Mouse (Mus musculus) heart, postnatal 4 days (tissue): Measurements from ENCODE around the gene Rnasek. TPM values are rescaled to one million over a fixed set of nuclear protein-coding genes. Genes with fewer than 3 reads are reported as not detected.
A peak's percentile ranks its signal among the peaks of the same experiment; 100 is the strongest.

Experiments used
- DNase-seq: peaks from one replicate; pipeline ENCODE4 v3.0.0; 2021
- total RNA-seq, 2 experiments: library from RNA; stranded (reverse); gene quantifications; 2 replicates each; pipeline ENCODE4 v1.2.3; 2021

Rnasek gene
- total RNA-seq, 2 experiments from 2014 or later = 95.8 to 96.1 TPM

DNA sequence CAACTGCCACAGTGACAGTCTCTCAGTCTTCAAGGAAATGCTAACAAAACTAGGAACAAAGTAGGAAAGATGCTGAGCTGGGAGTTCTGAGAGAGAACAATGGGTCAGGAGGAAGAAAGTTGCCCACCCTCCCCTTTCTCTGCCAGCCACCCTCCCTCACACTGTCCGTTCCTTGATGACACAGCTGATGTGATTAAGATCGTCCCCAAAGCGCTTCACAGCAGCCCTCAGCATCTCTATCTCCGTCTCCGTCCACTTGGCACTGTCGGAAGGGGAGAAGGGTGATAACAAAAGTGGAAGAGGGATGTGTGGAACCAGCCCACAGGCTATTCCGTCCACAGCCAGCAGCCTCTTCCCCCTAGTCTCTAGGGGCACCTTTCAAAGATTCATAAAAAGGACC is 2.9 kb downstream of the Rnasek start:
- no peak for DNase-seq

DNA sequence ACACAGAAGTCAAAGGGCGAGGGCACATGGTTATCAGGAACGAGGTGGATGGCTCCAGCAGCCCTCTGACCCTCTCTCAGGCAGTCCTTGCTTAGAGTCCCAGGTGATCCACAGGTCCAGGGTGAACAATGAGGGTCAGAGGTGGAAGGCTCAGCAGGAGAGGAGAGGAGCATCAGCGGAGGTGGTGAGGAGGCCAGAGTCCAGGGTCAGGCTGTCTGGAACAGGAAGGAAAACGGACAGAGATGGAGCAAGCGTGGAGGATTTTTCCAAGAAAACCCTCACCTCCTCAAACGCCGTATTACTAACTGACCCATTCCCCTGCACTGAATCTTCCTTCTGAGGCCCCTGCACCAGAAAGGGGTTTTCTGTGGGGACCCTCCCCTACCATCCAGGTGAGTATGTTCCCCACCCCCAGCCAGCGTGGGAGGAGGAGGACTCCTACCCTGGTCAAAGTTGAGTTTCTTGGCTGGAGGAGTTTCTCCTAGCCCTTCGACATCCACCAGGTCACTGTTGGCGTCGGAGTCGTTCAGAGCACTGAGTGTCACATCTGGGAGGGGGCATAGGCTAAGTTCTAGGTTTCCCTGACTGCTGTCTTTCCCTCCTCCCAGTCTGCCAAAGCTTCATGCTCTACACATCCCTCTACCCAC is 4.3 kb downstream of the Rnasek start:
- no peak for DNase-seq

DNA sequence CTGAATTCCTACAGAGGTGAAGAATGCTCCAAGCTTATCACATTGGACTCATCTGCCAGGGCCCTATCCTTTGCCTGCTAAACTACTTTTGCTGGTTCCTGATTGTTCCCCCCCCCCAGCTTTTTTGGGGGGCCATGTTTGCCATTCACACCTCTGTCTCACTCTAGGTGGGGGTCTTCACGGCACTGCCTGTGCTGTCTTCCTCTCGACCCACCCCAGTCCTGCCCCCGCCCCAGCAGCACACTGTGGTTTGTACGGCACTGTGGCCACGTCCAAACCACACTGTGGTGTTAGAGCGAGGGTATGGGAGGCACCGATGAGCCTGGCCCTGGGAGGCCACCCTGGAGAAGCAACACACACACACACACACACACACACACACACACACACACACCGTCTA is 5.1 kb downstream of the Rnasek start:
- no peak for DNase-seq

DNA sequence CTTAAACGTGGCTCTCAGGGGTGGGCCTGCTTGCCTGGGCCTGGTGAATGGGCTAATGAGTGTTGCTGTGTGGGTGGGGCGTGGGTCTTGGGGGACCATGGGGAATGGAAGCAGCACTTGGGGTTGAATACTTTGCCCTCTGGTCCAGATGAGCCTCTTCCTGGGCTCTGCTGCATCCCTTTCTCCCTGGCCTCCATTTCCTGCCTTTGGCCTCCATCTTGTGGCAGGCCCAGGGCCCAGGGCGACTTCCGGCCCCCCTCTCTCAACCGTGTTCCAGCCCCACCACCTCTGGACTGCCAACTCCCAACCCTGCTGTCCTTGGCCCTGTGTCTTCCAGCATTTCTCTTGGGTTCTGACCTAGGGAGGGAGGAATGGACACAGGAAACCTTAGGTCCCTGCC is 5.6 kb downstream of the Rnasek start:
- DNase-seq = no peak

DNA sequence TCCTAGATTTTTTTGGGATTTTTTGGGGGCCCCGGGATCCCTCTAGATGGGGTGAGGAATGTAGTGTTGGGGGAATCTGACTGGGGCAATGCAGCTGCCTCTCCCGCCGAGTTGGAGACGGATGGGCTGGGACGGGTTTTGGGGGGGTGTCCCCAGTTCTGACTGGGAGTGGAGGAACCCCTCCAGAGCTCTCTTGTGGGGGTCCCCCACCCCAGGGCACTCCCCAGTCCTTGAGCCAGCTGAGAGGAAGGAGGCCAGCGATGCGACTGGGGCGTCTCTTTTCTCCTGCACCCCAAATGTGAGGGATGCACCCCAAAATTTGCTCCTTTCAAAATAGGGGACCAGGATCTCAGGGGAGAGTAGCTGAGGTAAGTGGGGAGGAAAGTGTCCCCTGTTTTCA is 6.6 kb downstream of the Rnasek start:
- no peak for DNase-seq

DNA sequence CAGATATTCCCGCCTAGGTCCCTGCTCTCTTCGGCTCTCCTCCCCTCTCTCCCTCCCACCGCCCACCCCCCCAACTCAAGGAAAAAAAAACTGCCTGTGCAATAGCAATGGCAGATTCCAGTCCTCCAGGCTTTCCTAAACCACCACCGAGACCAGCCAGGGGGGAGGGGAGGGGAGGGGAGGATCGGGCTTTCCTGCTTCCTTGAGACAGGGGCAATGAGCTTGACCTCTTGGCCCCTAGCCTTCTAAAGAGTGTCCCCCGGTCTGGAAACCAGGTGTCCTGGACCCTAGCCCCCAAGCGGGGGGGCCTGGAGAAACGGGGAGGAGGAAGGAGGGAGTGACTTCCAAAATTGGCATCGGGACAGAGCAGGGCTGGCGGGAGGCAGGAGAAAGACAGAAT is 7.1 kb downstream of the Rnasek start:
- peak; percentile 67 for DNase-seq

DNA sequence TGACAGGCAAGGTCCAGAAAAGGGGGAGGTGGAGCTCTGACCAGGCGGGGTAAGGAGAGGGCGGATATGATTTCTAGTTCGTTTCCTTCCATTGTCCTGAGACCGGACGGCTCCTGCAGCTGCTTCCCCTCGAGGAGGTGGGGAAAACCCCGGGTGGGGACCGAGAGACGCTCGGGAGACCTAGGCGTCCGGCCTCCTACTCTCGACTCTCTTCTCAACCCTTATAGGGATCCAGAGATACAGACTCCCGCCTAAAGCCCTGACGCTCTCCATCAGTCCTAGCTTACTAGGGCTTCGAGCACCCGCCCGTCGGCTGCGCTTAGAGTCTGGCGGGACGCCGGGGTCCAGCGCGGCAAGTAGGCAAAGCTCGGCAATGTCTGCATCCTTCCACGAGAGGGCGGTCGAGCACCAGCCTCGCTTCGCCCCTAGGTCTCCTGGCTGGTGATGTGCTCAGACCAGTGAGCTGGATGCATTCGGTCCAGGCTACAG is 9.4 kb downstream of the Rnasek start:
- peak; percentile 94 for DNase-seq

DNA sequence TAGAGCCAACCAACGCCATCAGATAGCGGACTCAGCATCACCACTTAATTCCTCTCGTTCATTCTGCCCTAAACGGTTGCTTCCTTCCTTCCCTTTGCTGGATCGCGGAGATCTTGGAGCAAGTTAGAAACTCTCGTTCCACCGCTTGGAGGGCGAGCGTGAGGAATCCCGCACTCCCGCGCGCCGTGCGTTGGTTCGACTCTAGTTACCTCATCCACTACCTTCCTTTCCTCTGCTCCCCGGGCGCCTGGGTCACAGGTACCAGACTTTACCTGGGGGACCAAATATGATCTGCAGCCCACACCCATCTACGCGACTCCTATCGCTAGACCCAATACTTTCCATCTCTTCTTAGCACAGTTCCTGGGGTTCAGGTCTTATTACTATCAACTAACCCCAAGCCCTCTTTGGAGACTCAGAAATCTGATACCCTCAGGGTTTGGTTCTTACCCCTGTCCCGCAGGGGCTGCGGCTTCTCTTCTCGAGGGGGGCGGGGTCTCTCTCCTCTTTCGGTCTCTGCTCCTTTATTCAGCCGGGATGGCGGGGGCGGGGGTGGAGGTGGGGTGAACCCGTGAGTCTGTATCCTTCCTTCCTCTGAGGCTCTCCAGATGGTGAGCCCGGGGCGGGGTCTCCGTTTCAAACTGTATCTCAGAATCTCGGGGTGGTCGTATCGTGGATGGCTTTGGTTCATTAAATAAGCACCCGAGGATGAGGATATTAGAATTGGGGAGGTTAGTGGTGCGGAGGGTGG is 10.2 kb downstream of the Rnasek start, which contains the start of gene Bcl6b:
Bcl6b (minus strand) TSS at position 539 of the 751 bp plus-strand sequence.
- DNase-seq = peak; percentile 69

DNA sequence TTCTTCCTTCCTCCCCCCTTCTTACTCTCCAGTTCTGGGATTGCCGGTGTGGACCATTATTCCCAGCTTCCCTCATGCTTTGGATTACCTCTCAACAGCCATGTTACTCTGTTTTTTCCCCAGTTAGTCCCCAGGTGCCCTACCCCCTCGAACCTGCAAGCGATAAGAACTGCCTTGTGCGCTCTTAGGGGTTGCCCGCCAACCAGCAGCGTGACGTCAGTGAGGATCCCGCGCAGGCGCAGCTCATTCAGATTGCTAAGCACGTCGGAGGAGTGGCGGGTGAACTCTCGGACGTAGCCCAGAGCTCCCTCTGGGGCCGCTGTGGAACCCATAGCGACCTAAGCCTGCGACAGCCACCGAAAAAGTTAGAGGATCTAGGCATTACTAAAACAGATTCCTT is 10.8 kb downstream of the Rnasek start:
- peak; percentile 93 for DNase-seq

DNA sequence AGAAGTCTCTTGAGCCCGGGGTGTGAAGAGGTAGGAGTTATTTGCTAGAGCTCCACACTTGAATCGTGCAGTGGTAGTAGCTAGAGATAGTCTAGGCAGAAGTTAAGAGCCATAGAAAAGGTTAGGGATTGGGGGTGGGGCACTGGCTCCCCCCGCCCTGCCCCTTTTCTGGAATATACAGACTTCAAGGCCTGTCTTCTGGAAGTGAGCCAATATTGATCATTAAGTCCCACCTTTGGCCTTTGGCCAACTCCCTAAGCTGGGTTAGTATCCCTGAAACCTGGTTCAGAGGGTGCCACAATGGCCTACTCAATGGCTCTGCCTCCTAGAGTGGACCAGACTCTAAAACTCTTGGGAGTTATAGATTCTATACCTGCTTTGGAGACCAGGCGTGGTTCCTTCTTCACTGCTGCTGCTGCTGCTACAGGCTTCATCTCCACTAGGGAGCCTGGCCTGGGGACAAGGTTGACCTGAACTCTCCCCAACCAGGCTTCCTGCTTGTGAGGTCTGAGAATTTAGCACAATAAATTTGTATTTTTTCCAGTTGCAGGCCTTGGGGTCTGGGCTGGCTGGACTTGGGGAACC is 11.9 kb downstream of the Rnasek start:
- peak; percentile 29 for DNase-seq

DNA sequence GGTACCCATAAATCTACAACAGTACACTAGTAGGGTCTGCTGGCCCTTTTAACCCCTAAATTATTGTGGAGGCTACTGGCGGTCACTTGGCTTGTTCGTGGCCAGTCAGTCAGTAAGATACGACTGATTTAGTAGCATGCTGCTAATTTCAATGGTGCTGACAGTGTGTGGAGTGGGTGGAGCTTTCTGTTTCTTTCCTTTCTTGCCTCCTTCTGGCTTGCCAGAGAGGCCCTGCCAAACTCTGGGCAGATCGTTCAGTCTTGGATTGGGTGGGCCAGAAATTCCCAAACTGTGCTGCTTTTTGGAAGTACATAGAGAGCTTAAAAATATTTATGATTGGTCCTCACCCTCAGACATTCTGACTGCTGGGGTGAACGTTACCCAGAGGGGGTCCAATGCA is 12.5 kb downstream of the Rnasek start:
- peak; percentile 23 for DNase-seq

DNA sequence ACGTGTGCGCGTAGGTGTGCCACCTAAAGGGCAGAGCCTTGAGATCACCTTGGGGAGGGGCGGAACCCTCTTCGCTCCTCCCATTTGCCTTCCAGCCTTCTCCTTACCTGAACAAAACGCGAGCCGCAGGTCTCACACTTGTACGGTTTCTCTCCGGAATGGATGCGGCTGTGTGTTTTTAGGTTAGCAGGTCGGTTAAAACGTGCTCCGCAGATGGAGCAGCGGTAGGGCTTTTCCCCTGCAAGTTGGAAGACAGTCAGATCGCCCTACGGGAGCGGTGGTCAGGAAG is 13.1 kb downstream of the Rnasek start:
- DNase-seq = no peak

DNA sequence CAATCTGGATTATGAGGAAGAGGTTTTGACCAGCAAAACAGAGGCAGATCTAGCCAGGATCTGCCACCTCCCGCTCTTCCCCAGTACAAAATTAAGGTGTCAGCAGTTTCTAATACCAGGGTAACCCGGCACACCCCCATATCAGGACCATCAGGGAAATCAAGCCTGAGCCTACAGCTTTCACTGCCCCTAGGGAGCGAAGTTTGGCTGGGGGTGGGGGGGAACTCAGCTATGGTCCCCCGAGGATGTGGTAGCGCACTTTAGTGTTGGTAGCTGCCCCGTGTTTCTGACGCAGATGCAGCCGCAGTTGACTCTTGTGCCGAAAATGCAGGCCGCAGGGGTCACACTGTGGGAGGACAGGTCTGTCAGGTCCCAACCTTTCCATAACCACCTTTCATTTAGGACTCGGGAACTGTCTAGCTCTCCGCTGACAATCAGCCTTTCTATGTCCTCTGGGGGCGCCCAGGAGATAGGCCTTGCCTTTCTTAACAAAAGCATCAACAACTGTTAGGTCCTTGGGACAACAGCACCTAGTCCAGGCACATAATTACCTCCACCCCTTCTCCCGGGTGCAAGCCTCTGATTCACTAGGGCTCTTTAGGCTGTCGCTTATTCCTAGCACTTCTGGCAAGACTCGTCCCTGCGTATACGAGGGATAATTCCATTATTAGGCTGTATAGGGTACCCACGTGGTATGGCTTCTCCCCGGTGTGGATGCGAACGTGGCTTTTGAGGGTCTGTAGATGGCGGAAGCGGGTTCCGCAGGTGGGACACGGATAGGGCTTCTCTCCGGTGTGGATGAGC is 13.6 kb downstream of the Rnasek start:
- peak; percentile 12 for DNase-seq

DNA sequence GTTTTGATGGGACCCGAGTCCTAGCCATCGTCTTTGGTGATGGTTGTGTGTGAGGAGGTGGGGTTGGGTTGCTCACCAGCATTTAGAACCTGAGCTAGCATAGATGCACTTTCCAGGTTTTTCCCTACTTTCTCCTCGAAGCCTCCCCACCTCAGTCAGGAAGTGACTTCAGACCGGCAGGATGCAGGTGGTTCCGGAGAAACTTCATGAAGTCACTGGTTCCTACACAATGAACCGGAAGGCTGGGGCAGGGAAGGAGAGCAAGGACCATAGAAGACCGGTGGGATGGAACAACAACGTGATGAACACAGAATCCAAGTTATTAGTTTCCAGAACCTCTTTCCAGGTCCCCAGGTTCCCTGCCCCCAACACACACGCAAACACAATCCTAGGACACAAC is 15.9 kb downstream of the Rnasek start:
- peak; percentile 65 for DNase-seq

DNA sequence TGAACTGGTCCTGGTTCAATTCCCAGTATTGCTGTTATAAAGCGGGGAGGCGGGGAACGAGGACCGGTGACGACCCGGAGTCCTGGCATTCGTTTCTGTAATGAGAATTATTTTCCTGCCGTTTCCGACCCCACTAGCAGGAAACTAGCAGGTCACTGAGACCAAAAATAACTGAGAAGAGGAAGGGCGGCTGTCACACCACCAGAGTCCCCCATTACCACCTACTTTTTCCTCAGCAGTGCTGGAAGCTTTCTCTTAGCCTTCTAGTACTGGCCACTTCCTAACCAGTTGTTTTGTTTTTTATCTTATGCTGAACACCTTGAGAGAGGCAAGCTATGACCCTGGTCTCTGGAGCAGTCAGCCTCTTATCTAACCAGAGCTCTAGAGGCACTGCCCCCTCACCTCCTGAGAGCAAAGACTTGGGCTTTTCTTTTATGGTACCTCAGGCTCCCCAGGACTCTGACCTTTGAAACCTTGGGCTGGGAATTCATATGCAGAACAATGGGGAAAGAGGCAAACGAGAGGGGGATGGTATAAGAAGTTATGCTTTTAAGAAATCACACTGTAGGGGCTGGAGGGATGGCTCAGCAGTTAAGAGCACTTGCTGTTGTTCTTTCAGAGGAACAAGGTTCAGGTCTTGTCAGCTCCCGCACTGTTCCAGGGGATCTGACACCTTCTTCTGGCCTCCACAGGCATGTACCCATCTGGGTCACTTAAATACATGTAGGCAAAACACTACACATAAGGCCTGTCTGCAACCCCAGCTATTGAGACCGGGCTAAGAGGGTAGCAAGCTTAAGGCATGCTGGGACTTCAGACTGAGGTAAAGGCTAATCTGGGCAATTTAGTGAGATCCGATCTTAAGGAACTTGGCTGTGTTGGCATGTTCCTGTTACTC is 17.8 kb downstream of the Rnasek start:
- DNase-seq = peak; percentile 52

DNA sequence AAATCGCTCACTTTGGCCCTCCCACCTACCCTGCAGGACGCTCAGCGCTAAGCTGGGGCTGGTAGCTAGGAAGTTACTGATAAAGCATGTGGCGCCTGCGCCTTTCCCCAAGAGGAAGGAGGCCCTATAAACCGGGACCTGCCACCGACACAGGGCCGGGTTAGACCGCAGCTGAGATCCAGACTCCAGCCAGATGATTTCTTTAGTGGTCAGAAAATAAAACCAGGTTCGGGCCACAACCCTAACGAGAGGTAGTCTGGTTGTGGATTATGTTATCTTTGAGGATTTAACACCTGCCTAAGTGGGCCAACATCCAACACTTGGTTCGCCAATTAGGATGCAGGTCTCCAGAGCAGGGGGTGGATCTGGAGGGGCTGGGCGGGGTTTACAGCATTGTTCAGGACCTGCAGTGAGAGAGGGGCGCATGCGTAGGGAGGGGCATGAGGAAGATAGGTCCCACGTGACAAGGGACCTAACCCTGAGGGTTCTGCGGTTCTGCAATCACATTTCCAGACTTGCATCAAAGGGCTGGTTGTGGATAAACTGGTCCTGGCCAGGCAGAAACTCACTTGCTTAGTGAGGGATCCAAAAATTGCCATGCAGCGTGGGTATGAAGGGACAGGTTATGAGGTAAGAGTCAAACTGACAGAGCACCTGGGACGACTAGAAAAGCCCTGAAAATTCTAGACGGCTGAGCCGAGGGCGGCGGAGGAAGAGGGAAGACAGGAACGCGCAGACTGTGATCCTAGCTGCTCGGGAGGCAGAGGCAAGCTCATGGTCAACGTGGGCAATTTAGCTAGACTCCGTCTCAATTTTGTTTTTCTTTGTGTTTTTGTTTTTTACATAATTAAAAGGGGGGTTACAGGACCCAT is 18.7 kb downstream of the Rnasek start, which contains the start of gene Slc16a13:
Slc16a13 (minus strand) TSS at position 334 of the 872 bp plus-strand sequence.
- DNase-seq = peak; percentile 93

DNA sequence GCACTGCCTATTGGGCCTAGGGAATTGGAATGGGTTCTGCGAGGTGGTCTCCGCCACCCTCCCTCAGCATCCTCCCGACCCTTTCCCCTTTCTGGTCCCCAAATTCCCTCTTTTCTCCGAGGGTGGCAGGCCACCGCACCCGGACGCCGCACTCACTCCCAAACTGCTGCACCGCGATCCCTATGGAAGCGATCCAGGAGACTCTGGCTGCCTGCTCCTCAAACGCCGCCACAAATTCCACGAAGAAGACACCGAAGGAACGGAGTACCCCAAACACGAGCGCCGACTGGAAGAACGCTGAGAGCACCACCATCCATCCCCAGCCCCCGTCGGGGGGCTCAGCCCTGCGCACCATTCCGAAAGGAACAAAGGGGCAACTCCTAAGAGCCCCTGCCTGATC is 19.3 kb downstream of the Rnasek start:
- no peak for DNase-seq

DNA sequence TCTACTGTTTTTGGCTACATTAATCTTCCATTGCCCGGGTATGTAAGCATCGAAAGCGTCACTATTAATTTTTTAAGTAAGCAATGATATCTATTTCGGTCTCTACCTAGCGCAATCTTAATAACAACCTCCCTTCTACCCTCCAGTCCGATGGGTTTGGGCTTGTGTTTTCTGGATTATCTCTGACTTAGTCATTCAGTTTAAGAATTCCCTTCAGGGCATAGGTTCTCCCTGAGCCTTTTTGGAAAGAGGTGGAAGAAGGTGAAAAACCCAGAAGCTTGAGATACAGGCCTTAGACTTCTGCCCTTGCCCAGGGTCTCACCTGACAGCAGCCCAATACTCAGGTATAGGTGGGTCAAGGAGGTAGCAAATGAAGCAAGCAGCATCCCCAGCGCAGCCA is 19.8 kb downstream of the Rnasek start:
- DNase-seq = no peak

DNA sequence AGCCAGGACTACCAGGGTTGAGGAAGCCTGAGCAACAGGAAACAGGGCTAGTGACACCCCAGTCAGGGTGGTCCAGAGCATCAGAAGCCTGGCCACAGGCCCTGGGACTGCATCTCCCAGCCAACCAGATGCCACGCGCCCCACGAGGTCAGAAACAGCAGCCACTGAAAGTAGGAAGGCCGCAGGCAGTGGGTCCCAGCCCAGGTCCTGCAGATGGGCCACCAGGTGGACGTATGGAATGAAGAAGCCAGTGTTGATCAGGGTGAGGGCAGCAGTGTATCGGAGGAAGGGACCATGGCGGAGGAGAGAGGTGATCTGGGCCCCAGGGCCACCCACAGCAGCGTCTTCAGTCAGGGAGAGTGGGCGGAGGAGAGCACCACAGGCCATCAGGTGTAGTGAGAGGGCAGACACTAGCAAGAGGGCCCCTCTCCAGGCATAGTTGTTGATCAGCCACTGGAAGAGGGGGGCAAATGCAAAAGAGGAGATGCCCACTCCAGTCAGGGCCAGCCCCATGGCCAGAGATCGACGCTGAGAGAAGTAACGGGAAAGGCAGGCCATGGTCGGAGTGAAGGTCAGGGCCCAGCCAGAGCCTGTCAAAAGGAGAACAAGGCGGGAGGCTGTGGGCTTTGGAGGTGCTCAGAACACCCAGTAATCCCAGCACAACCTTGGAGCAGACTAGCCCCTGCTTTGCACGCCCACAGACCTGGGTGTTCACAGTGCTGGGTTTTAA is 20.7 kb downstream of the Rnasek start:
- DNase-seq = no peak

DNA sequence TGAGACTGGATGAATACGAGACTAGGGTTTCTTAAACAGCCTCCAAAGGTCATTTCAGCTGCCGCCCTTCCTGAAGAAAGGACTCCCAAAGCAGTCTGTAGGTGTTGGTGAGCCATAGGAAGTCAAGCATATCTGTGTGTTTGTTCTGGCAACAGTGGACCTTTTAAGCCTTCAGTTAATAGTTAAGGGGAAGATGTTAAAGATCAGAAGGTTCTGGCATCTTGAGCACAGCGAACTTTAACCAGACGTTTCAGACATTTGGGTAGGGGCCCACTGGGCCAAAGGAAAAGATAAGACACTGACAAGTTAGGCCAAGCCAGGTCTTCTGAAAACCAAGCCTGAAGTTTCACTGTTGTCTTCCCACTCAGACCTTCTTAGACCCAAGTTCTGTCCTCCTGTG is 21.6 kb downstream of the Rnasek start:
- DNase-seq = no peak
